Mouse (Mus musculus) ovary, postnatal 14 days (tissue): ENCODE data around the gene Shprh.
"Not testable (repeated sequence)": the region's sequence is repeated elsewhere in the genome, so short reads cannot be mapped to it uniquely, and the experiment has no call there.

Experiments used
- DNase-seq: peaks from one replicate; pipeline ENCODE4 v3.0.0; 2022; ENCODE audit warnings: low spot score

The Shprh gene

GRCm38 (mm10) chr10:11248210-11248609 is 99.0 kb downstream of the Shprh start:
- no peak for DNase-seq

- no peak for DNase-seq
Observed at GRCm38 (mm10) chr10:11250247-11250997, 101.2 kb downstream of the Shprh start.

GRCm38 (mm10) chr10:11253581-11253980 is 104.4 kb downstream of the Shprh start:
- DNase-seq = not testable (repeated sequence)

GRCm38 (mm10) chr10:11260119-11260518 is 110.9 kb downstream of the Shprh start:
- no peak for DNase-seq

- not testable (repeated sequence) for DNase-seq
Observed at GRCm38 (mm10) chr10:11262292-11262691, 113.1 kb downstream of the Shprh start.

GRCm38 (mm10) chr10:11263795-11264194 is 114.6 kb downstream of the Shprh start:
- DNase-seq = not testable (repeated sequence)
